Mouse (Mus musculus): ENCODE measurements around the gene Usp21. TPM values are rescaled to one million over a fixed set of nuclear protein-coding genes. Genes with fewer than 3 reads are reported as not detected.
A peak's percentile ranks its signal among the peaks of the same experiment; 100 is the strongest.
"Not testable (repeated sequence)": the region's sequence is repeated elsewhere in the genome, so short reads cannot be mapped to it uniquely, and the experiment has no call there.

Gene Usp21
- 36.8 and 59.0 TPM in 2 replicates for polyA plus RNA-seq (2011; ENCODE audit: insufficient read length, low read depth, missing spikeins)

DNA sequence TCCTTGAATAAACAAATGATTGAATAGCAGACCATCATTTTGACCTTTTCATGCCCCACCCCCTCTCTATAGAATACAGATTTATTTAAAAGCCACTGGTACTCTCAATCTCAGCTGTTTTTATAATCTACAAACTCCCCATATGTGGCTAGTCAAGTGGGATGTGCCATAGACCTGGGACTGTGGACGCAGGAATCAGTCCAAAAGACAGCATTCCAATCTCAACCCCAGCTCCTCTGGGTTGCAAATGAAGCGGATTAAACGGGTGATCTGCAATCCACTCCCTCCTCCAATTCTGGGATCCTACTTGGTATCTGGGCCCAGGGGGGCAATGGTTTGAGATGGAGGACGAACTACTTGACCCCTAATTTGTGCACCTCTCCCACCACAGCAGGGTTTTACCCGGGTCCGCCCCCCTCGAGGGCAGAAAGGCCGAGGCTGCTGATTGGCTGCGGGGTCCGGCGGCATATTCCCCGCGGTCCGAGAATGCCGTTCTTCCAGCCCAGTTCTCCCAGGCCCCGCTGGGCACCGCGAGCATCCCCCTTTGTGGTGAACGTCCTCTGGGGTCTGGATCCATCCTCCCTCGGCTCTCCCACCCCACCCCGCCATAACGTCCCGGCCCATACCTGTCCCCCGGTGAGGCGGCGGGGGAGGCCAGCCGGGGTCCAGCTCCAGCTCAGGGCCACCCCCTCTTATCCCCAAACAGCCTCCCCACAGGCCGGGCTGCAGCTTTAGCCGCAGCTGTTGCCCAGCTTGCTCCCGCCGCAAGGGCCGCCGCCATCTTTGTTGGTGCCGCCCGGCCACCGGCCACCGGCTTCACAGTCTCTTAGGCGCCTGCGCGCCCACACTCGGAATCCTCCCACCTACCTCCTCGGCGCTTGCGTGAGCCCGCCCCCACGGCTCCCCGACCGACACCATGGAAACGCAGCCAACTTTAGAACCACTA, at the start of gene Usp21:
Gene Usp21 (minus strand): TSS at position 856 of the 946 bp plus-strand sequence.
- TF ChIP-seq POLR2A (IDR thresholded peaks at IDR 0.05; ENCODE audit: low read depth, low read length) (peak; percentile 83), CTCF (IDR thresholded peaks at IDR 0.05; ENCODE audit: borderline replicate concordance, insufficient read depth, low read length) (no peak)
- Histone ChIP-seq H3K27ac (ENCODE audit: insufficient read depth, low read length) (peak within 1 kb of the TSS; percentile 54), H3K4me1 (ENCODE audit: control insufficient read depth, insufficient read depth, low read length) (no peaks in the 10 kb centered on the region), H3K4me3 (ENCODE audit: insufficient read depth, low read length) (peak within 1 kb of the TSS; percentile 78)

DNA sequence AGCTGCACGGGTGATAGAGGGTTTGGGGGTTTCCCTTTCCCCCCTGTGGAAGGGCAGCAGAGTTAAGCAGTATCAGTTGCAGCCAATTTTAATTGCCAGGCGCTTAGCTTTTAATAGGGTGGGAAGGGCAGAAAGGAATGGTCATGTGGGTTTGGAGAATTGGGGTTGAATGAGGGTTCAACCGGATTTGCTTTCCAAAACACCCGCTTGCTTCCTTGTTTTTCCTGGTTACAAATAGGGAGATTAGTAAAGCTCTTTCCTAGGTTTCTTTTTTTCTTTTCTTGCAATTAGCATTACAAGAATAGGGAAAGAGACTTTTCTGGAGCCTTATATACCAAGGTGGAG, 42.4 kb upstream of the Usp21 start:
- H3K4me3 ChIP-seq (ENCODE audit: insufficient read depth, low read length) = peak overlapping the region; percentile 75
- peaks cover 7% of the 10 kb centered on the region; the same call in 1 of the 2 replicates for H3K4me1 ChIP-seq (ENCODE audit: control insufficient read depth, insufficient read depth, low read length)
- H3K27ac ChIP-seq (ENCODE audit: insufficient read depth, low read length) = peak overlapping the region; percentile 81
- TF ChIP-seq POLR2A (IDR thresholded peaks at IDR 0.05; ENCODE audit: low read depth, low read length) (no peak), CTCF (IDR thresholded peaks at IDR 0.05; ENCODE audit: borderline replicate concordance, insufficient read depth, low read length) (no peak)

DNA sequence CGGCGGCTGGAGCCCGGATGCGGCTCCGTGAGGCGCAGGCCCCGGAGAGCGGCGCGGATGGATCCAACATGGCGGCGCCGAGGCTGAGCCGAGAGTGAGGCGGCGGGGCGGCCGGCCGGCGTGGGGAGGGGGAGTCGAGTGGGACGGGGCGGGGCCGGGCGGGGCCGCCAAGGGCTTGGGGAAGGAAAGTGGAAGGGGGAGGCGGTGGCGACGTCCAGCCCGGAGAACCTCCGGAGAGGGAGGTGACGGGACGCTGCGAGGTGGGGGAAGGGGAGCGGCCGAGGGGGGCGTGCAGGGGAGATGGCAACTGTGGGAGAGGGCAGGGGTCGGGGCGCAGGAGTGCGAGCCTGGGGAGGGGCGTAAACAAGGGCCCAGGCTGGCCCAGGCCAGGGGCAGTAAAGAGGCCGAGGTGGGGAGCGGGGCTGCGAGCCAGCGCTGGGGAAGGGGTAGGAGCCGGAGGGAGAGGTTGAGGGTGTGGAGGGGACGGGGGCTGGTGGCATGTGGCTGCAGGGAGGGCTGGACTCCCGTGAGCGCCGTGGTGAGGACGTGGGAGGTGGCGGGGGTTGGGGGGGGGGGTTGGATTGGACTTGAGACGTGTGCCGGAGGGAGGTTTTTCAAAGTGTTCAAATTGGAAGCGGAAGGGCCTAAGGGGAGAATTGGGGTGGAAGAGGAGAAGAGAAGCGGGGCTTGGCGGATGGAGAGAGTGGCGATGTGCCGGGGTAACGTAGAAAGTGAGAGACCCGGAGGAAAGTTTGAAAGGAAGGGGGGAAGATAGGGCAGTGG, 41.8 kb upstream of the Usp21 start:
- Histone ChIP-seq H3K27ac (ENCODE audit: insufficient read depth, low read length) (peak overlapping the region; percentile 92), H3K4me1 (ENCODE audit: control insufficient read depth, insufficient read depth, low read length) (peaks cover 7% of the 10 kb centered on the region; the same call in 1 of the 2 replicates), H3K4me3 (ENCODE audit: insufficient read depth, low read length) (peak overlapping the region; percentile 87)
- TF ChIP-seq CTCF (IDR thresholded peaks at IDR 0.05; ENCODE audit: borderline replicate concordance, insufficient read depth, low read length) = no peak
- TF ChIP-seq POLR2A (IDR thresholded peaks at IDR 0.05; ENCODE audit: low read depth, low read length) = peak; percentile 73

DNA sequence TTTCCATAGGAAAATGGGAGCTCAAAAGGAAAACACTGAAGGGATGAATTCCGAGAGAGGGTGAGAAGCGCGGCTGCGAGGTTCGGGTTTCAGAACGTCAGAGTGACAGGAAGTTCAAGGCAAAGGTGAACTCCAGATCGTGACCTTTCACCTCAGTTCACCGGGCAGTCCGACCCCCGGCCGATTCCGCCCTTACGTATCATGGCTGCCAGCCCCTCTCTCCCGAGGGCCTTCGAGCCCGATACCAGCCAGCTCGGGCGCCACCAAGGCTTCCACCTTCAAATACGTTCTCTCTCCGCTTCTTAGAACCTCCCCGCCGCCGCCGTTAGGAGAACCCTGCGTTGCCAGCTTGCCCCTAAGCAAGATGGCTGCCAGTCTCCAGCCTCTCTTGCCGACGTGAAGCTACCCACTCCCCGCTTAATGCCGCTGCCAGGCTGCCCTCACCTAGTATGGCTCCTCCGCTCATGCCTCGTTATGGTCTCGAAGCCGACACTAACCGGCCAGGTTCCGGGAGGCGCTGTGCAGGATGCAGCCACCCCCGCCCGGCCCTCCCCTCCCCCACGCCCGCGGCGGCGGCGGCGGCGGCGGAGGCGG, 41.1 kb upstream of the Usp21 start, which contains the start of gene Dedd:
Gene Dedd (plus strand): TSS at position 307 of the 594 bp plus-strand sequence.
- peak within 1 kb of the TSS; percentile 87 for H3K4me3 ChIP-seq (ENCODE audit: insufficient read depth, low read length)
- peaks cover 7% of the 10 kb centered on the region; the same call in 1 of the 2 replicates for H3K4me1 ChIP-seq (ENCODE audit: control insufficient read depth, insufficient read depth, low read length)
- TF ChIP-seq CTCF (IDR thresholded peaks at IDR 0.05; ENCODE audit: borderline replicate concordance, insufficient read depth, low read length) = no peak
- TF ChIP-seq POLR2A (IDR thresholded peaks at IDR 0.05; ENCODE audit: low read depth, low read length) = peak; percentile 36; the same call in 1 of the 2 replicates
- peak within 1 kb of the TSS; percentile 92 for H3K27ac ChIP-seq (ENCODE audit: insufficient read depth, low read length)

DNA sequence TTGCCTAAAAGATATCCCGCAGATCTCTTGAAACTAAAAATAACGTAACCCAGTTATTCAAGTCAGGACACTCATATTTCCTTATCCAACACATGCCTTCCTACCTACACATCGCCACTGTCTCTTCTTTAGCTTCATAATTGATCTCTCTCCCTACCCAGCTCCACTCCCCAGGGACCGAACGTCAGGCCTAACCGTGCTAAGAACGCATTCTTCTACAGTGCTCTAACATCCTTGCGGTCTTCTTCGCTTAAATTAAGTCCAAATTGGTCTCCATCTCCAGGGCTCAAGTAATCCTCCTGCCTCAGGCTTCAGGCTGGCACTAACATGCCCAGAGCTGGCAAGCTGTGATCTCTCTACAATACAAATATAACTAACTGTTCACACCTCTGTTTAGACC, 40.5 kb upstream of the Usp21 start:
- TF ChIP-seq POLR2A (IDR thresholded peaks at IDR 0.05; ENCODE audit: low read depth, low read length) = no peak
- Histone ChIP-seq H3K4me3 (ENCODE audit: insufficient read depth, low read length) (peak overlapping the region; percentile 87), H3K4me1 (ENCODE audit: control insufficient read depth, insufficient read depth, low read length) (peaks cover 7% of the 10 kb centered on the region; the same call in 1 of the 2 replicates), H3K27ac (ENCODE audit: insufficient read depth, low read length) (peak overlapping the region; percentile 92)

DNA sequence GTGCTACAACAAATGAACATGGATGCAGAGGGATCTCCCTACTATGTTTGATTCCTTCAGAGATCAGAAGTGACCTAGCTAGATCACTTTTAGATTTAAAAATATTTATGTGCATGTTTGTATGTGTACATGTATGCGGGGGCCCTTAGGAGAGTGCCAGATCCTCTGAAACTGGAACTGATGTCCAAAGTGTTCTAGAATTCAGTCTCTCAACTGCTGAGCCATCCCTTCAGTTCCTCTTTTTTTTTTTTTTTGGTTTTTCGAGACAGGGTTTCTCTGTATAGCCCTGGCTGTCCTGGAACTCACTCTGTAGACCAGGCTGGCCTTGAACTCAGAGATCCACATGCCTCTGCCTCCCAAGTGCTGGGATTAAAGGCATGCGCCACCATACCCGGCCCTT, 38.8 kb upstream of the Usp21 start:
- not testable (repeated sequence) for H3K4me3 ChIP-seq (ENCODE audit: insufficient read depth, low read length); H3K27ac ChIP-seq (ENCODE audit: insufficient read depth, low read length); H3K4me1 ChIP-seq (ENCODE audit: control insufficient read depth, insufficient read depth, low read length)

DNA sequence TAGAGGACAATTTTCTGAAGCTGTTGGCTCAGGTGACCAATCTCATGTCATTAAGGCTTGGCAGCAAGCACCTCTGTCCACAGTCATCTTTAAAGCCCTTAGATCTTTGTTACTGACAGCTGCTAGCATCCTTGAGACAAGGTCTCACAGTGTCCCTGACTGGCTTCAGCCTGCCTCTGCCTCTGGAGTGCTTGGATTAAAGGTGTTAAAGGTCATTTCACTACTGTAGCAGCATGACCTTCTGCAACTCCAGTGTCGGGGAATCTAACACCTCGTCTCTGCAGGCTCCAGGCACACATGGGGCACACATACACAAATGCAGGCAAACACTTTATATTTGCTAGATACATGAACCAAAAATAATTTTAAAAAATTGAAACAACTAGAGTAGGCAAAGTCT, 37.8 kb upstream of the Usp21 start:
- no peak overlapping the region for H3K27ac ChIP-seq (ENCODE audit: insufficient read depth, low read length)
- TF ChIP-seq CTCF (IDR thresholded peaks at IDR 0.05; ENCODE audit: borderline replicate concordance, insufficient read depth, low read length) (no peak), POLR2A (IDR thresholded peaks at IDR 0.05; ENCODE audit: low read depth, low read length) (no peak)

DNA sequence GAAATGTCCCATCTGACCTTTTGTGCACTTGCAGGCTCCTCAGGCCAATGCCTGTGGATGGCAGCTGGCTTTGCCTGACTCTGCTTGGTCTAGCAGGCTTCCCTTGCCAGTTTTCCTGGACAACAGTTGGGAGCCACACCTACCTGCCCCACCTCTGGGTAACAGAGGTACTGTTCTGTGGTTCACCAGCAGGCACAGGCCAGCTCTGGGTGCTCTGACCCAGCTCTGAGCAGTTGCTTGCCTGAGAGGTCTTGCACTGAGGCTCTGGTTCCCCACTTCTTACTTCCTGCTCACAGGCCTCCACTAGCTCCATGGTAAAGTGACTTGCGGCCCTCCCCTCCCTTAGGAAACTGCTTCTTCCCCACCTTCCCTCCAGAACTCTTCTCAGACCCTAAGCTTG, 34.2 kb upstream of the Usp21 start:
- Histone ChIP-seq H3K27ac (ENCODE audit: insufficient read depth, low read length) (no peak overlapping the region), H3K4me3 (ENCODE audit: insufficient read depth, low read length) (no peak overlapping the region), H3K4me1 (ENCODE audit: control insufficient read depth, insufficient read depth, low read length) (no peaks in the 10 kb centered on the region)
- TF ChIP-seq CTCF (IDR thresholded peaks at IDR 0.05; ENCODE audit: borderline replicate concordance, insufficient read depth, low read length) = no peak
- no peak for TF ChIP-seq POLR2A (IDR thresholded peaks at IDR 0.05; ENCODE audit: low read depth, low read length)

More for the DNA sequence above, 37.8 kb upstream of the Usp21 start:
- H3K4me1 ChIP-seq (ENCODE audit: control insufficient read depth, insufficient read depth, low read length) = peaks cover 5% of the 10 kb centered on the region; the same call in 1 of the 2 replicates
- no peak overlapping the region for H3K4me3 ChIP-seq (ENCODE audit: insufficient read depth, low read length)

DNA sequence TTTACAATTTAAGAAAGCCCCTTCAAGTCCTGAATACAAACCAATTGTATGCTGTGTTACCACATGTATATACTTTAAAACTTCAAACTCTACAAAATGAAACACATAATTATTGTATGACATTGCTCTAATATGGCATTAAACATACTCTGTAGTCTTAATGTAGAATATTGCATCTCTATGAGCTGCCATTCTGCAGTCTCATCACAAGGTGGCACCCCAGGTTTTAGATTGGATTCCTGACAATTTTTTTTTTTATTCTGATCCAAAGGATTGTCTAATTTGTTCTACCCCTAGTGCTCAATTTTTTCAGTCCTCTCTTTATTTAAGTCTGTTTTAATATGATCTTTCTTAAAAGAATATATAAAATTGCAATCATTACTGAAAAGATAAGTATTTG, 33.6 kb upstream of the Usp21 start:
- TF ChIP-seq CTCF (IDR thresholded peaks at IDR 0.05; ENCODE audit: borderline replicate concordance, insufficient read depth, low read length) (no peak), POLR2A (IDR thresholded peaks at IDR 0.05; ENCODE audit: low read depth, low read length) (no peak)
- no peak overlapping the region for H3K27ac ChIP-seq (ENCODE audit: insufficient read depth, low read length)
- H3K4me1 ChIP-seq (ENCODE audit: control insufficient read depth, insufficient read depth, low read length) = no peaks in the 10 kb centered on the region
- no peak overlapping the region for H3K4me3 ChIP-seq (ENCODE audit: insufficient read depth, low read length)

Data from embryonic fibroblast, embryonic 13.5 days (primary cell).